Mouse (Mus musculus) layer of hippocampus, adult 11-12 months (tissue): Measurements from ENCODE around the gene Olfr1269.

Experiments used
- DNase-seq: peaks from one replicate; pipeline ENCODE4 v3.0.0; 2022; ENCODE audit warnings: low spot score

Gene Olfr1269

GRCm38 (mm10) chr2:90121312-90121711 lies at the start of gene Olfr1269:
TSS of gene Olfr1269 (minus strand) at chr2:90121412.
- no peak for DNase-seq

- no peak for DNase-seq
Measured at GRCm38 (mm10) chr2:90153916-90154315, 32.7 kb upstream of the Olfr1269 start.

- no peak for DNase-seq
Measured at GRCm38 (mm10) chr2:90152991-90153390, 31.8 kb upstream of the Olfr1269 start, which contains the start of gene Olfr1270. TSS of gene Olfr1270 (minus strand) at chr2:90153091.

DNA sequence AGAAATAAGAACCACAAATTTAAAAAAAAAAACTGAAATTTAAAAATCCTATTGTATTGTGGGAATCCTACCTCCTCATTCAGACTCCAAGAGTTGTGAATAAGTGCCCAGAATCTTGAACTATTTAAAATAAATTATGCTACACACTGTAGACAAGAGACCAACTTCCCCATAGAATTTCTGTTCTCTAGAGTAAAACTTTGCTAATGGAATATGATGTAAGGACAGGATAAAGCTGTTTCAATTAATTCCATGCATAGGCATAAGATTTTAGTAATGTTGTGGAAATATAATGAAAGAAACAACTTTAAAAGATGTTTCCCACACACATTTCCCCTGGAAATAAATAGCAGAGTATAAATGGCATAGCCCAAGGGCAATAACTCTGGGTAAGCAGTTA lies 21.0 kb upstream of the Olfr1269 start, which contains the start of gene Olfr32:
Gene Olfr32, minus strand, starts transcription at position 101 of the 400 bp plus-strand sequence.
- DNase-seq = no peak

- no peak for DNase-seq
Measured at GRCm38 (mm10) chr2:90070065-90070464, 51.1 kb downstream of the Olfr1269 start.
